Mouse (Mus musculus): ENCODE data around the gene Asb3.

The Asb3 gene

DNA sequence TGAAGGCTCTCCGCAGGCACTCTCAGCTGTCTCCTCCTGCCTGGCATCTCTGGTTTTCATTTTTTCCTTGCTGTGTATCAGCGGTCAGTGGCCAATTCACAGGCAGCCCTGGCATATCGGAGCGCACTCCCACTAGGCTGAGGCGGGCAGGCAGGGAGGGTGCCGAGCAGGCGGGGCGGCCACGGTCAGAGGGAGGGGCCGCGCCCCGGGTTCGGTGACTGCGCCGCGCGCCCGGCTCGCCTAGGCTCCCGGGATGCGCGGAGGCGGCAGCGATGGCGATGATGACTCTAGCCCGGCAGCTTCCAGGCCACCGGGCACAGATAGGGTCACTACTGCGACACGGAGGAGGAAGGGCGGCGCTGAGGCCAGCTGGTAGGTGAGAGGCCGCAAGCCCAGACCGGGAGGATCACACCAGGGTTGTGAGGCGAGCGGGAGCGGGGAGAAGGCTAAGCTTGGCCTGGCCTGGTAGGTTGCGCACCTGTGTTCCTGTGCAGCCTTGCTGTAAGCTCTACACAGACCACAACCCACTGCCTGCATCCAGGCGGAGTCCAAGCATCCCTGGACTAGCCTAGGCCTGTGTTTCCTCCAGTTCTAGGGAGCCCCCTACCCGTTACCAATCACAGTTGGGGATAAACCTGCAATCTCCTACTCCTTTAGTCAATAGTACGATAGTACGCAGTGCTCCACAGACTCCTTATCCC is at the start of gene Asb3, which contains the start of gene Gpr75:
Asb3 (plus strand) TSS at position 246 of the 701 bp plus-strand sequence.
Gpr75 (plus strand) TSS at position 188 of the 701 bp plus-strand sequence.
- DNase-seq (ENCODE audit: low spot score) = peak; percentile 78

DNA sequence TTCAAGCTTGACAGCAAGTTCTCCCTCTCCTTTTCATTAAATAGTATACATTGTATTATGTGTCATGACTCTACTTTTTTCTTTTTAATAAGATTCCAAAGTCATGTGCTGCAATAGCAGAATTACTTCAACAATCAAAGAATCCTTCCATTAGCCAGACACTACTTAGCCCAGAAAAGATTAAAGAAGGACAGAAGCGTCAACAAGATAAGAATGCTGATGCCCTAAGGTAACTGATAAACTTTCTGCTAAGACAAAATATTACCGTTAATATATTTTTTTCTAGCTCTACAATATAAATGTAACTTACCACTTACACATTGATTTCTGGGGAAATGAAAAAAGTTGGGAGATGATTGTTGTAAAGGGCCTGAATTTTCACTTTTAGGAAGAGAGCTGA is 46.4 kb upstream of the Asb3 start:
- no peak for DNase-seq (ENCODE audit: low spot score)

DNA sequence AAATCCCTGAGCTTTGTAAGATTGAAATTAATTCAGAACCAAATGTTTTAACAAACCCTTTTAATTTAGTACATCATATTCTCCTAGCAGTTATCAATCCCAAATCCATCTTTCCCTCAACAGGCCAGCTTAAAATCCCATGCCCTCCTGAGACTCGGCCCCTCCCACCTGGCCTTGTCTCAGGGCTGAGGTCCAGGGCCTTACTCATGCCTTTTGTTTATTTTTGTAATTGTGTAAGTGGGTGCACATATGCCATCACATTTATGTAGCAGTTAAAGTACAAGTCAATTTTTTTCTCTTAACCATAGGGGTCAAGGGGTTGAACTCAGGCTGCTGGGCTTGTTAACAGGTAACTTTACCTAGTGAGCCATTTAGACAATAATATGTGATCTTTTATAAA is 40.9 kb upstream of the Asb3 start:
- DNase-seq (ENCODE audit: low spot score) = no peak

- DNase-seq (ENCODE audit: low spot score) = no peak
Measured at GRCm38 (mm10) chr11:30872425-30872824, 12.8 kb upstream of the Asb3 start.

DNA sequence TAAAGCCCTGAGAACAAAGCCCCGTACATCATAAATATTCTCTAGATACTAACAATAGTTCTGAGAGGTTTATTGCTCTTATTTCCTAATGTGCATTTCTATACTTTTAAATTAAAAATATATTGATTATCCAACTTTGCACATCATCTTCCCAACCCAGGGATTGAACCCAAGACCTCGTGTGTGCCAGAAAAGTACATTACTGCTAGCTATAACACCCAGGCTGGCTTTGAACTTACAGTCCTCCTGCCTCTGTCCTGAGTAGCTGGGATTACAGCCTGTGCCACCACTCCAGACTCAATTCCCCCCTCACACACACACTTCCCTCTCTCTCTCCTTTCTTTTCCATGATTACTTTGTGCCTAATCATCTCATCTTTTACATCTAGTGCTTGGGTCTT is 2.9 kb downstream of the Asb3 start:
- DNase-seq (ENCODE audit: low spot score) = no peak

- DNase-seq (ENCODE audit: low spot score) = no peak
Measured at GRCm38 (mm10) chr11:30896201-30896600, 11.0 kb downstream of the Asb3 start.

GRCm38 (mm10) chr11:30899312-30899711 is 14.1 kb downstream of the Asb3 start:
- DNase-seq (ENCODE audit: low spot score) = no peak

GRCm38 (mm10) chr11:30912311-30912710 is 27.1 kb downstream of the Asb3 start:
- no peak for DNase-seq (ENCODE audit: low spot score)

- no peak for DNase-seq (ENCODE audit: low spot score)
Measured at GRCm38 (mm10) chr11:30920641-30921040, 35.4 kb downstream of the Asb3 start.

DNA sequence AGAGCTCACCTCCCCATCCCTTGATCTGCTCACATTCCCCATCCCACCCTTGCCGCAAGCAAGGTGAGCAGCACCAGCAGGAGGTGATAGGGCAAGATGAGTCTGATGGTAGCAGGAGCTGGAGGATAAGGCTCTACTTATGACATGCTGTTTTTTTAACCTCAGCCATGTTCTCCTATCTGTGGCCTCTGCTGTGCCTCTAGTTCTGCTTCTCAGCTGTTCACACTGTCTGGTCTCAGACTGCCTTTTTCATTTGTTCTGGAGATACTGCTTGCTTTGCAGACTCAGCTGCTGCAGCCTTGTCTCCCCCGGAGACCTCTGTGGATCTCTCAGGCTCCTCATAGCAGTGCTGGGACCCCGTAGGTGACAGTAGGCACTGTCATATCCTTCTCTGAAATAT is 38.1 kb downstream of the Asb3 start:
- DNase-seq (ENCODE audit: low spot score) = no peak

GRCm38 (mm10) chr11:30928079-30928478 is 42.9 kb downstream of the Asb3 start:
- DNase-seq (ENCODE audit: low spot score) = no peak

DNA sequence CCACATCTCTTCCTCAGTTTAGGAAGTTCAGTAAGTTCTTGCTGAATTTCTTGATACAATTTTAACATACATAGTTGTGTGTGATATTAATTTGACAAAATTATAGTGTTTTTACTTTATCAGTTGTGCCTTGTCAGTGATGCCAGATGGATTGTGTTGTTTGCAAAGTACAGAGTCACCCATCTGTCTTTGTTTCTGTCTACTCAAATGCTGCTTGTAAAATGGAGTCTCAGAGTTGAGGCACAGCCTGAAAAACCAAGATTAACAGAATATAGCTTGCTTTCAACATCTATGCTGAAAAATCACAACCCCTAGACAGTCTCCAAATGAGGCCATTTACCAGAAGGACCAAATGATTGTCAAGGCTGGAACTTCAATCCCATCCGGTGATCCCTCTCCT is 43.3 kb downstream of the Asb3 start:
- no peak for DNase-seq (ENCODE audit: low spot score)

GRCm38 (mm10) chr11:30943522-30943921 is 58.3 kb downstream of the Asb3 start:
- no peak for DNase-seq (ENCODE audit: low spot score)

DNA sequence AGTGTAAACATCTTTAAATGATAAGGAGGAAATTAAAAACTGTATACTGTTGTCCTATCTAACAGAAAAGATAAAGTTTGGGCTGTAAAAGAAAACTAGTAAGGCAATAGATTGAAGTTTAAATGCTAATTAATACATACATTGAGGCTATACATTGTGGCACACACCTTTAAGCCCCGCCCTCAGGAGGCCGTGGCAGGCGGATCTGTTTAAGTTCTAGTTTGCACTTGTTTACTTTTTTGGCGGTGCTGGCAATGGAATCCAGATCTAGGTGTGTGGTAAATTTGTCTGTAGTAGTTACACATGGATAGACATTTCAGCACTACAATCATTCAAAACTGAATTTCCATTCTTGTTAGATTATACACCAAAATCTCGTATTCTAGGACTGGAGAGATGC is 67.6 kb downstream of the Asb3 start:
- no peak for DNase-seq (ENCODE audit: low spot score)

- peak; percentile 53 for DNase-seq (ENCODE audit: low spot score)
Measured at GRCm38 (mm10) chr11:30953469-30954154, 68.4 kb downstream of the Asb3 start.

DNA sequence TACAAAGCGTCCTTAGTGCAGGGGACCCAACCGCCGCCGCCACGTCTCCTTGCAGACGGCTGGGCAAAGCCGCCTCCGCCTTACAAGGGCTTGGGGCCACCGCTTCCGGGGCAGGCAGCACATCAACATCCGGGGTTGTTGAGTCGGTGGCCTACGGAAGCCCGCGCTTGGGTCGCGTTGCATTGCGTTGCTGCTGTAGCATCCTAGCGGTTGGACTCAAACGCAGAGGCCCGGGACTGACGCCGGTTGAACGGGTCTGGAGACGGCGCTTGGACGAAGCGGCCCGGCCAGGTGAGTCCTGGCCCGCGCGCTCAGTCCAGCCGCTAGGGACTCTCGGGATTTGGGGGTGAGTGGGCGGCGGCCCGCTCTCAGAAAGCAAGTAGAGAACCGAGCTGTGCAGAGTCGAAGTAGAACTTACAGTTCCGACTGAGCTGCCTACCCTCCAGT is 69.1 kb downstream of the Asb3 start, which contains the start of gene Erlec1:
Erlec1 (minus strand) TSS at position 57 of the 447 bp plus-strand sequence.
- peak; percentile 86 for DNase-seq (ENCODE audit: low spot score)

DNA sequence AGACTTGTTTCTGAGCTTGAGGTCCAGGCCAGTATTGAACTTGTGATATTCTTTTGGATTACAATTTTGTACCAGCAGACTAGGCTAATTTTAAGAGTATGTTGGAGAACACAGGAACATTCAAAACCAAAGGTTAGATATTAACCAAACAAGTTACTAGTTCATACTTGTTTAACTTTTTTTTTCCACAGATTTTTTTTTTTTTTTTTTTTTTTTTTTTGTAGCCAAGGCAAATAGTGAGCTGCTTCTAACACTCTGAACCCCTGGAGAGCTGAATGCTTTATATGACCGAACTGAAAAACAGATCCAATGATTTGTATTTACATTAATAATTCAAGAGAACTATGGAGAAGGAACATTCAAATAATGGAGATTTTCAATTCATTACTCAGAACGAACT is 100.0 kb downstream of the Asb3 start:
- DNase-seq (ENCODE audit: low spot score) = no peak

GRCm38 (mm10) chr11:30985877-30986624 is 100.8 kb downstream of the Asb3 start, which contains the start of gene Chac2:
Chac2 (minus strand) TSS chr11:30986350.
- DNase-seq (ENCODE audit: low spot score) = peak; percentile 86

- DNase-seq (ENCODE audit: low spot score) = no peak
Measured at GRCm38 (mm10) chr11:30986625-30987017, 101.4 kb downstream of the Asb3 start.

DNA sequence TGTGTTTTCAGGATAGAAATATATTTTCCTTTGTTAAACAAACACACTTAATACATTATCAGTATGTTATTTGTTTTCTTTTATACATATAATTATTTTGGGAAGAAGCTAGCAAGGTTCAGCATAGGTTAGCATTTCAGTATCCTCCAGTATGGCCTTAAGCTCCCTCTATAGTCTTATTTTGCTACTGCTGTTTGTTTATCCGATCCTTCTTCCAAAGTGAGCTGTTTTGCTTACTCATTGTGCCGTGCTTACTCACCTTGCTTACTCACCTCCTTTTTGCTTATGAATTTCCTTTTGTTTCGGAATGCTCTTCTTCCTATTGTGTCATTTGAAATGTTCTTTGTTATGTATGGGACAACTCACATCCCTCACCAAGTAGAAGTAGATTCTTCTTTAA is 111.5 kb downstream of the Asb3 start:
- DNase-seq (ENCODE audit: low spot score) = no peak

DNA sequence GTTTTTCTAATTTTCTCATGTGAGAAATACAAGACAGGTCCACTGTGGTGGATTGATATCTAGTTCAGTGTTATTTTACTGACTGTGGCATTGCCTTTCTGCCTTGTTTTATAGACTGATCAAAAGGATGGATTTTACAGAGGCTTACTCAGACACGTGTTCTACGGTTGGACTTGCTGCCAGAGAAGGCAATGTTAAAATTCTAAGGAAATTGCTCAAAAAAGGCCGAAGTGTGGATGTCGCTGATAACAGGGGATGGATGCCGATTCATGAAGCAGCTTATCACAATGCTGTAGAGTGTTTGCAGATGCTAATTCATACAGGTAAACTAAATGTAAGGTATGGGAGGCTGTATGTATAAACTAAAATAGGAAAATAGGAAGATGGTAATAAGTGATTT is 113.0 kb downstream of the Asb3 start:
- DNase-seq (ENCODE audit: low spot score) = no peak

DNA sequence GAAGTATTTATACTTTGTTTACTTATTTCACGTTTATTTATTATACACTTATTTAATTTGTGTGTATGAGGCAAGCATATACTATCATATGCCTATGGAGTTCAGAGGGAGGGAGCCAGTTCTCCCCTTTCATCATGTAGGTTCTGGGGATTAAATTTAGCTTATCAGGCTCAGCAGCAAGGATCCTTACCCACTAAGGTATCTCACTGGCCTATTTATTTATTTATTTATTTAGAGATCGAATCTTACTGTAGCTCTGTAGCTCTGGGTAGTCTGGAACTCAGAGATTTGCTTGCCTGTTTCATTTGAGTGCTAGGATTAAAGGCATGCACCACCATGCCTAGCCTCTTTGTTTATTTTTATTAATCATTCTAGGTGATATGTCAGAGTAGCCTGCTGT is 113.5 kb downstream of the Asb3 start:
- no peak for DNase-seq (ENCODE audit: low spot score)

DNA sequence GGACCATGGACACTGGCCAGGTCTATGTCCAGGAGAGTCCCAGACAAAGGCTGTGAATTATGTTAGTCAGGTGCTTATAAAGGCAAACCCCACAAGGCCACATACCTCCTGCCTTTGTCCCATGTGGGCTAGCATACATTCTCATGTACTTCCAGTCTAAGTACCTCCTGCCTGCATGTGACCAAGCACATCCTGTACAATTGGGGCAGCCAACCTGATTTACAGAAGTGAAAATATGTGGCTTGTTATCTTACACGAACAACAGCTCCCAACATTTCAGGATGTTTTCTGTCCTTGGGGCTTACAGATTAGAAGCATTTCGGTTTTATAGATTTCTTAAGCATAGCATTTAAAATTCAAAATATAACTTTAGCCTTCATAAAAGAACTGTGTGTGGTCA is 114.8 kb downstream of the Asb3 start:
- DNase-seq (ENCODE audit: low spot score) = no peak

Data from ovary, postnatal 36 days (tissue).